Mouse (Mus musculus): ENCODE results near the gene Lsm14b.

Gene Lsm14b

DNA sequence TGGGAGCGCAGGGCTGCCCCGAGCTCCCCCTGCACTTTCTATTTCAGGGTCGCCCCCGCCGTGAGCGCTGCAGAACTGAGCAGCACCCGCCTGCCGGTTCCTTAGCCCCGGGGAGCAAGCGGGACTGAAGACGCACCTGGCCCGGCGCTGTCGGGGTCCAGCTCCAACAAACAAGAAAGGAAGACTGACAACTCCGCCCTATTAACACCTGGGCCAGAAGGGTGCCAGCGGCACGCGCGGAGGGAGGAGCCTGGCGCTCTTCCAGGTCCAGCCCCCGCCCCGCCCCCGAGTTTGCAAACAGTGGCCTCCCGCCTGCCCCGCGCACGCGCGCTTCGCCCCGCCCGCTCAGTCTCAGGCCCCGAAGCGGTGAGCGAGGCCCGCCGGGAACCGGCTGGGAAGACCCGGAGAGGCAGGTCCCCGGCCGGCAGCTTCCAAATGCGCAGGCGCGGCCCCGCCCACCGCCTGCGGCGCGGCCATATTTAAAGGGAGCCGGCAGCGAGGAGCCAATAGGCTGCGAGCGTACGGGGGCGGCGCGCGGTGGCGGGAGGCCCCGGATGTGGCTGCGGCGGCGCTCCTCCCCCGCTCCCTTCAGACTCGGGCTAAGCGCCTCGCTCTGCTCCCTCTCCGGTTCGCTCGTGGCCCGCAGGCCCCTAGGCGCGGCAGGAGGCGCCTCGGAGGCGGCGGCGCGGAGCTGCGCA lies at the start of gene Lsm14b:
TSS of gene Lsm14b (plus strand) at position 587 of the 698 bp plus-strand sequence.
- DNase-seq: peak; percentile 98 to 100

- peak in 1 of 2 experiments; percentile 67 for DNase-seq
These were observed 48.9 kb upstream of the Lsm14b start for GRCm38 (mm10) chr2:179975851-179976250.

DNA sequence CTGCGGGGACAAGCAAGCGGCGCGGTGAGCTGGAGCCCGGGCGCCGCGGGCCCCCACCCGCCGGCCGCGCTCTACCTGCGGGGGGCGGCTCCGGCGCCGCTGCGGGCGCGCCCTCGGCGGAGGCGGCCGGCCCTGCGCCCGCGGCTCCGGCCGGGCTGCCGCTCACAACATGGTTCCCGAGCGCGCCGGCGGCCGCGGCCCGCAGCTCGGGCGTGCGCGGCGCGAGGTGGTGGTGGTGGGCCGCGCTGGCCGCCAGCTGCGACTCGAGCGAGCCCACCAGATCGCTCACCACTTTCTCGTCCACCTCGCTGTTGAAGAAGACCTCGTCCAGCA lies 48.5 kb upstream of the Lsm14b start:
- DNase-seq: no peak

DNA sequence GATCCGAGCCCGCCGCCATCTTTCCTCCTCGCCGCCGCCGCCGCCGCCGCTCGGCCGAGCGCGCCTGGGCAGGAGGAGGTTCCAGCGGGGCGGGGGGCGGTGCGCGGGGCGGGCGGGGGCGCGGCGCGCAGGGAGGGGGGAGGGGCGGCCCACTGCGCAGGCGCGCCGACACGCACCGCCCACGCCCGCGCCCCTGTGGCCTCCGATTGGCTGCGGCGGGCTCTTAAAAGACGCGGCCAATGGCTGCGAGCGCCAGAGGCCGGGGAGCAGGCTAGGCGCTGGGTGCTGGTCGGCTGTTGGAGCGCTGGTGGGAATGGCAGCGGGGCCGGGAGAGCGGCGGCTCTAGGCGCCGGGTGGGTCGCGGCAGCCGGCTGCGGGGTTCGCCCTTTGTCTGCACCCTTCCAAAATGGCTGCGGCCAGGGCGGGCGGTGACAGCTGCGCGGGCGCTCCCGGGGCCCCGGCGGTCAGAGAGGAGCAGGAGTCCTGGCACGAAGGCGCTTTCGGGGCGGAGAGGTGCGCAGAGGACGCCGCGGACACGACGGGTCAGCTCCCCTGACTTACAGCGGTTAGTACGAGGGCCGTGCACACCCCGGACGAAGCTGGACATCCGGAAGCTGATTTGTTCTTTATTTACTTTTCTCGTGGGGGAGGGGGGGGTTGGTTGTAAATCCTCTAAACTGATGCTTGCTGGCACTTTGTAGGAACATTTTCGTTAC lies 48.0 kb upstream of the Lsm14b start, which contains the start of gene Taf4:
TSS of gene Taf4 (minus strand) at position 19 of the 716 bp plus-strand sequence.
- peak; percentile 82 to 96 for DNase-seq

GRCm38 (mm10) chr2:179977344-179978025 lies 47.3 kb upstream of the Lsm14b start:
- peak in 1 of 2 experiments; percentile 55 for DNase-seq

GRCm38 (mm10) chr2:179978250-179978649 lies 46.5 kb upstream of the Lsm14b start:
- no peak for DNase-seq

DNA sequence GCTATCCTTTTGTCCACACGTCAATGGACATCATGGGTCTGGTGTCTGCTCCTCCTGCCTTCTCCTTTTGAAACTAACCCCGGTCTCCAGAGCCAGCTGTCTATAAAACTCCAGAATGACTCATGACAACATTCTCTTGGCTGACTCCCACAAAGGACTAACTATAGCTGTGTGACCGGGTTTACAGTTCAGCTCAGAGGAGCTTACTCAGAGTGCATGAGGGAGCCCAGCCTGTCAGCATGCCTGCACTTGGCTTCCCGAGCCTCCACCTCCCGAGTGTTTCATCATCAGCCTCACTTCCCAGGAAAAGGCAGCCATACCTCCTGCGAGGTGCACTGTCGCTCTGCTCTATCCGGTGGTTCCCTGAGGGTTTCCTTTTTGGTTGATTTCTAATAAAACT lies 45.0 kb upstream of the Lsm14b start:
- DNase-seq: peak in 1 of 2 experiments; percentile 18

- peak in 1 of 2 experiments; percentile 11 for DNase-seq
These were observed 44.2 kb upstream of the Lsm14b start for GRCm38 (mm10) chr2:179980616-179981015.

- DNase-seq: no peak
These were observed 42.1 kb upstream of the Lsm14b start for GRCm38 (mm10) chr2:179982715-179983114.

DNA sequence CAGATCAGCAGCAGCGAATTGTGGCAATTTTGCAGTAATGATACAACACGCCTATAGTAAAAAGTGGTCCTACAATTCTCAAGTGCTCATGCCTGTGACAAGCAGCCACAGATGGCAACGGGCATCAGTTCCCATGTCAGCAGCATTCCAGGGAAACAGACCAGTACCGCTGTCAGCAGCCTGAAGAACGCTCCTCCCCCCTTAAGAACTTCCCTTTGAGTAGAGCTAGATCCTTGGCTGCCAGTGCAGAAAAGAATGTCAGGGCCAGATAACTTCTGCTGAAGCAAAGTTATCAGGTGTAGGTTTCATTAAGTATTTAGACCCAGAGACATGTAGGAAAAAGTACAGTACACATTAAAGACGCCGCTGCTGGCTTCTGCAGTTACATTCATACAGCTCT lies 40.0 kb upstream of the Lsm14b start:
- no peak for DNase-seq

DNA sequence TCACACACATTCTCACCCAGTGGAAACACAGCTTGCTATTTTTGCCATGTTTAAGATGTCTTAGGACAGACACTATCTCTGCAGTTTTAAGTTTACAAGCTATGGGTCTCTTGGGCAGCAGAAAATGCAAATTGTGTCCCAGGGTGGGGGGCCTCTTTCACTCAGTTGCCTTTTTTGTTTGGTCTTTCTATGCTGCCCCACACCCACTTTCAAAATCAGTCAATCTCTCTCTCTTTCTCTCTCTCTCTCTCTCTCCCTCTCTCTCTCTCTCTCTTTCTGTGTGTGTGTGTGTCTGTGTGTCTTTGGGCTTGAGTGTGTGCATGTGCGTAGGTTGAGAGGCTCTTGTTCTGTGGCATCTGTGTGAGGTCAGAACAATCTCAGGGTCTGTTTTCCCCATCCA lies 39.1 kb upstream of the Lsm14b start:
- no peak for DNase-seq

DNA sequence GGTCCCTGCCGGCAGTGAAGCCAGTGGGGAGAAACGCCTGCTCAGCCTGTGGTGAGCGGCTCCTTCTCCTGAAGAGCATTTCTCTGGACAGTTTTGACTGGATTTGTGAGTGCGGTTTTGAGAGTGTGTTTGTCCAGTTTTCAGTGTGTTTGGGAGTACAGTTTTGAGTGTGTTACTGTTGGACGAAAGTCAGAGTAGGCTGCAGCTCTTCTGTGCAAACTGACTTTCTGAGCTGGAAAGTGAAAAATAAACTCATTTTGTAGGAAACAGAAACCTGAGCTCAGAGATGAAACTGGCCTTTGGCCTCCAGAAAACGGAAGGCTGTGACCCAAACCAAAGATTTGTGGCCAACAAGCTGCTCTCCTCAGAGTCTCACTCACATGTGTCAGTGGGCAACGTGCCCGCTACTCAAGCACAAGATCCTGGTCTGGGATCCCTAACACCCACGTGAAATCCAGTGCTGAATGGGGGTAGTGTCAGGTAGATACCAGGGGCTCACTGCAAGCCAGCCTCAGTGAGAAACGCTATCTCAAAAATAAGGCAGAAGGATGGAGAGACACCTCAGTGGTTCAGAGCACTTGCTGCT lies 38.3 kb upstream of the Lsm14b start:
- DNase-seq: no peak

DNA sequence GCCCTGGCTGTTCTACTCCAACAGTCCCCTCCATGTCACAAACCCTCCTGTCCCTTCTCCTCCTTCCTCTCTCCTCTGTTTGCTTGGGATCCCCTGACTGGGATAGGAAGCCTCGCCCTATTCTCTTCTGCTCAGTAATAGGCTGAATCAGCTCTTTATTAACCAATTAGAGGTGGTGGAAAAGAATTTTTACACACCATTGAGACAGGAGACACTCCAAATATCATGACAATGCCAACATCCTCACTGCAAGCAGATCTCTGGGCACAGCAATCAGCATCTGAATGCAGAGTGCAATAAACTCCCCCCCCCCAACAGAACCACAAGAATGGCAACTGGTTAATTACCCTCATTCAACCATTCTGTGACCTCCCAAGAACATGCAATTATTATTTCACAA lies 35.7 kb upstream of the Lsm14b start:
- DNase-seq: no peak

- DNase-seq: no peak
These were observed 31.7 kb upstream of the Lsm14b start for GRCm38 (mm10) chr2:179993071-179993470.

GRCm38 (mm10) chr2:179998431-179998830 lies 26.4 kb upstream of the Lsm14b start:
- DNase-seq: no peak

GRCm38 (mm10) chr2:180001635-180002034 lies 23.2 kb upstream of the Lsm14b start:
- no peak for DNase-seq

GRCm38 (mm10) chr2:180005656-180006351 lies 19.0 kb upstream of the Lsm14b start:
- DNase-seq: no peak

- no peak for DNase-seq
These were observed 18.3 kb upstream of the Lsm14b start for GRCm38 (mm10) chr2:180006352-180007017.

DNA sequence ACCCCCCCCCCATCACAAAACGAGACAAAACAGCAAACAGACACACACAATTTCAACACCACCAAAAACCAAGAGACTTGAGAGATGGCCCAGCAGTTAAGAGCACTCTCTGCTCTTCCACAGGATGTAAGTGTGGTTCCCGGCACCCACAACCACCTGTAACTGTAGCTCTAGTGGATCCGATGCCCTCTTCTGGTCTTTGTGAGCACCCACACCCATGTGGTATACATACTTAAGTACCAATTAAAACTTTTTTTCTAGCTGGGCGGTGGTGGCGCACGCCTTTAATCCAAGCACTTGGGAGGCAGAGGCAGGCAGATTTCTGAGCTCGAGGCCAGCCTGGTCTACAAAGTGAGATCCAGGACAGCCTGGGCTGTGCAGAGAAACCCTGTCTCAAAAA lies 14.1 kb upstream of the Lsm14b start:
- no peak for DNase-seq

DNA sequence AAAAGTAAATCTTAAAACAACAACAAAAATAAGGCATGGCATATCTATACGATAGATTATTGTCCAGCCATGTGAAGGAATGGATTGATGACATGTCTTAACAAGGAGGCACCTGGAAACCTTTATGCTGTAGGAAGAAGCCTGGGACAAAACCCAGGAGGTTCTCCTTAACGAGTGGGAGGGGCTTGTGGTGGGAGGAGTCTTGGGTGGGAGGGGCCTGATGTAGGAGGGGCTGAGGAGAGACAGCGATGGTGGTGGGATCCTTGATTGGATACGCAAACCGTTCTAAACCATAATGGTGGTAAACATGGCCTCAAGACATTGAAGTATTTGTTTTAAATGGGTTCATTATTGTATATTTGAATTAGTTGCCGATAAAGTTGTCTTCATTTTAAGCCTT lies 13.4 kb upstream of the Lsm14b start:
- no peak for DNase-seq

- no peak for DNase-seq
These were observed 11.1 kb upstream of the Lsm14b start for GRCm38 (mm10) chr2:180013686-180014085.

DNA sequence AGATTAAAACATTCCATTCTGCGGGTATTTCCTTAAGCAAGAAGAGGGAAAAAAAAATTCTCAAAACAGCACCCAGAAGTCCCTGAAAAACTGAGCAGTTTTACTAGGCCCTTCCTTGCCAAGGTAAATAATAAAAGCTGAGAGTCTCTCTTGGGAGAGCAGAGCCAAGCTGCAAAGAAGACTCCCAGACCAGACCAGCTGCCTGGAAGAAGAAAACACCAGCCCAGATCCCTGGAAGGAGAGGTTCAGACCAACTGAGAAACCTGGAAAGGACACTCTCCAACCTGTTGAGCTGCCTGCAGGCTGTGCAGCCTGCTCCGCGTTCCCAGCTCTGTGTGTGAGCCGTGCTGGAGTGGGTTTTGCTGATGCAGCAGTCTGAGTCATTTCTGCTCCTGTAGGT lies 7.2 kb upstream of the Lsm14b start:
- DNase-seq: no peak
